Mouse (Mus musculus) fibroblast of lung, adult 2 months (primary cell): Measurements from ENCODE around the gene Ensa.
"Not testable (repeated sequence)": the region's sequence is repeated elsewhere in the genome, so short reads cannot be mapped to it uniquely, and the experiment has no call there.

Experiments used
- DNase-seq: peaks from one replicate; pipeline ENCODE4 v3.0.0-alpha.2; 2011; ENCODE audit warnings: low read depth

The Ensa gene

GRCm38 (mm10) chr3:95643097-95643496, 18.3 kb downstream of the Ensa start:
- DNase-seq = no peak

DNA sequence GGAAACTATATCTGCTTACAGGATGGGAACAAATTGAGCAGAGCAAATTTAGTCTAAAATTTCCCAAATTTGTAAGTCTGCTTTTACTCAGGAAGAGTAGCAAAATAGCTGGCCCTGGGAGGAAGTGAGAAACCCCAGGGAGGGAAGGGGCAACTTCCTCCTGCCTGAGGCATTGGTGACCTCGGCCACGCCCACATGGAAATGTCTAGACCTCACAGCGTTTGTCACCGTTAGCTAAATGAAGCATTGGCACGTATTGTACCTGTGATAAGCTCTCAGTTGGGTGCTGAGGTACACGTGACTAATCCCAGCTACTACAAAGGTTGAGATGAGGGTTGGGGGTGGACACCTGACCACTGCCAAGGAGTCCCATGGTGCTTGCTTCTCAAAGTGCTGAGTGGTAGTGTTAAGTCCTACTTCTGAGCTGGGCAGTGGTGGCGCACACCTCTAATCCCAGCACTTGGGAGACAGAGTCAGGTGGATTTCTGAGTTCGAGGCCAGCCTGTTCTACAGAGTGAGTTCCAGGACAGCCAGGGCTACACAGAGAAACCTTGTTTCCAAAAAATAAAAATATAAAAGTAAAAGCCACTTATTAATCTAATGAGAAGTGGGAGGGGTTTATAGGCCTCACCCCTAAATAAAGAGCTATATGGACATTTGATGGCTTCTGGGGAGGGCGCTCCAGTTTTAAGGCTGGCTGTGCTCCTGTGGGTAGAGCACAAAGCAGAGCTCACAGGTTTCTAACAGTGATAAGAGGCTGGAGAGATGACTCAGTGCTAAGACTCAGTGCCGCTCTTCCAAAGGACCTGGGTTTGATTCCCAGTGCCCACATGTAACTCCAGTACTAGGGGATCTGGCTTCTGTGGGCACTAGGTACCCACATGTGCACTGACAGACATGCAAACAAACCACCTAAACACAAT, 20.8 kb downstream of the Ensa start:
- DNase-seq = no peak

DNA sequence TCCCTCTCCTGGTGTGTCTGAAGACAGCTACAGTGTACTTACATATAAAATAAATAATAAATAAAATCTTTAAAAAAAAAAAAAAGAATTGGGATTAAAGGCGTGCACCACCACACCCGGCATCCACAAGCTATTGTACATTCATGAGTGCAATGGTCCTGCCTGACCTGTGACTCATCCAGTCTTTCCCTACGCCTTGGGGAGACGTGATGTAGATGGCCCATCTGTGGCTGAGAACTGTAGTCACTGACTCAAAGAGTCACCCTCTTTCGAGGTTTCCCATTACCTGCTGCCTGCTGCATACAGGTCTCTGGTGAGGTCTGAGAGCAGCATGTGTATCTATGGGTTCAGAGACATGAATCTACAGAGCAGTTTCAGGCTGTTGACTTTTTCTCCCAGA, 23.2 kb downstream of the Ensa start:
- no peak for DNase-seq

- DNase-seq = no peak
Measured at GRCm38 (mm10) chr3:95650276-95651032, 25.7 kb downstream of the Ensa start.

DNA sequence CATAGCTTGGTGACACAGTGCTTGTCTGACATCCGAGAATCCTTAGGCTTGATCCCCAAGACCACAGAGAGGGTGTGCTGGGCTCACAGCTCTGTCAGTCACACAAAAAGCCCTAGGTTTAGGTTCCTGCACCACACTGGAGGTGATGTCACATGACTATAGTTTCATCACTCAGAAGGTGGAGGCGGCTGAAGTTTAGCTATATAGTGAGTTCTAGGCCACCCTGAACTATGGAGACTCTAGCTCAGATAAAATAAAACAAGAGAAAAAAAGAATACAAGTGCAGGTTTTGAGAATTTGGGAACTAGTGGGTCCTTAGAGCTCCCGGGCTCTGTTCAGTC, 26.2 kb downstream of the Ensa start:
- DNase-seq = no peak

DNA sequence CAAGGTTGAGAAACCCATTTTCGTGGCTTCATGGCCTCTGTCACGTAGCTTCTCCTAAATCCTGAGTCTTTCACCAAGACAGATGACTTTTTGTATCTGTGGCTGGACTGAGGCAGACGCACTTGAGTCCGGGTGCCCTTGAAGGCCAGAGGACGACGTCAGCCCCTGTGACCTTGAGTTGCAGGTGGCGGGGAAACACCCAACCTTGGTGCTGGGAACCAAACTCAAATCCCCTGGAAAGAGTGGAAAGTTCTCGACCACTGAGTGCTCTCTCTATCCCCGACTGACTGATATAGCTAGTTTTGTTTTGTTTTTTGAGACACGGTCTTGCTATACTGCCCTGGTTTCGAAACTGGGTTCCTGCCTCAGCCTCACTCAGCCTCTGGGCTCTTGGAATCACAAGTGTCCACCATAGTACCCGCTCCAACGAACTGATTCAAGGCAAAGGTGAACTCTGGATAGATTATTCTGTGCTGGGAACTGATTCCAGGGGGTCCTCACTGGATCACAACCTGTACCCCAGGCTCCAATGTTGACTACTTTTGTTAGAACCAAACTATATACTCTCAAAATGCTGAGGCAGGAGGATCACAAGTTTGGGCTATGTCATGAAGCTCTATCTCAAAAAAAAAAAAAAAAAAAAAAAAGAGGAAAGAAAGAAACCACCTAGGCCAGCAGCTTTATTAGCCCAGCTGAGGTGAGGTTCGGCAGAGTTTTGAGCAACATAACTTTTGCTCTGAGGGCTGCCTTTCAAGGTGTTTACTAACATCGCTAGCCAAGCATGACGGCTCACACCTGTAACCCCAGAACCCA, 26.8 kb downstream of the Ensa start:
- no peak for DNase-seq

DNA sequence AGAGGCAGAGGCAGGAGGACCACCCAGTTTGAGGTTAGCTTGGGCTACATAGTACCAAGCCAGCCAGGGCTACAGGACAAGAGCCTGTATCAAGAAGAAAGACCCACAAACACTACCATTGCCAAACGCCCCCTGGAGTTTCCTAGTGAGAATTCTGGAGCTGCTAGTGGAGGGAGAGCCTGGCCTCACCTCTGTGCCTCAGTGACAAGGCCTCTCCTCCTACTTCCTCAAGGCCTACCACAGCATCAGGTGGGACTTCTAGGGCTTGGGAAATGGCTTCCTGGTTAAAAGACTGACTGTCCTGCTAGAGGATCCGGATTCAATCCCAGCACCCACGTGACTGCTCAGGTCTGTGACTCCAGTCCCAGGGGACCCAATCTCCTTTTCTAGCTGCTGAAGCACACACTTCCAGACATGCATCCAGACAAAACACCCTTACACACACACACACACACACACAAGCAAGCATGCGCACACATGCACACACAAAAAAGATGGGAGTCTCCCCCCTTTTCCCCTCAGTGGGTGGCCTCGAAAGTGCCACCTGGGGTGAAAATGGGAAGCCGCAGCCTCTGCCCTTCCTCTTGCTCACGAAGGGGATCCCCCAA, 27.5 kb downstream of the Ensa start:
- DNase-seq = no peak

DNA sequence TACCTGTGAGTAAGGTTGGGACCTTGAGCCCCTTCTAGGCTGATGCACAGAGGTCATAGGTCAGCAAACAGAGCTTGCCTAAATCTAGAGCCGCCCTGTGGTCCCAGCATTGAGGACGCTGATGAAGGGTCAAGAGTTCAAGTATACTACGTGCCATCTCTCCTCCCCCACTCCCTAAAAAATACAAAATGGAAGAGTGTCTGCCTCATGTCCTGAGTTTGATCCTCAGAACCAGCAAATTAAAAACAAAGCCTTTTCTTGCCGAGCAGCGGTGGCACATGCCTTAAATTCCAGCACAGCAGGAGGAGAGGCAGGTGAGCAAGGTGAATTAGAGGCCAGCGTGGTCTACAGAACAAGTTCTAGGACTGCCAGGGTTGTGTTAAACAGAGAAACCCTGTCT, 28.1 kb downstream of the Ensa start:
- no peak for DNase-seq

- no peak for DNase-seq
Measured at GRCm38 (mm10) chr3:95653473-95654034, 28.8 kb downstream of the Ensa start.

DNA sequence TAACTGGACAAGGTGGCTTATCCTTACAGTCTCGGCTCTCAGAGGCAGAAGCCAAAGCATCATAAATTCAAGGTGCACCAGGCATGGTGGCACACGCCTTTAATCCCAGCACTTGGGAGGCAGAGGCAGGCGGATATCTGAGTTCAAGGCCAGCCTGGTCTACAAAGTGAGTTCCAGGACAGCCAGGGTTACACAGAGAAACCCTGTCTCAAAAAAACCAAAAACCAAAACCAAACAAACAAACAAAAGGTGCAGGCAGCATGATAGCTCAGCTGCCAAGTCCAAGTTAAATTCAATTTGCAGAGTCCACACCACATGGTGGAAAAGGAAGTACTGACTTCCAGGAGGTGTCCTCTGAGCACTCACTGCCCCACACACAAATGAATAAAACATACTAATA, 29.6 kb downstream of the Ensa start:
- DNase-seq = not testable (repeated sequence)

DNA sequence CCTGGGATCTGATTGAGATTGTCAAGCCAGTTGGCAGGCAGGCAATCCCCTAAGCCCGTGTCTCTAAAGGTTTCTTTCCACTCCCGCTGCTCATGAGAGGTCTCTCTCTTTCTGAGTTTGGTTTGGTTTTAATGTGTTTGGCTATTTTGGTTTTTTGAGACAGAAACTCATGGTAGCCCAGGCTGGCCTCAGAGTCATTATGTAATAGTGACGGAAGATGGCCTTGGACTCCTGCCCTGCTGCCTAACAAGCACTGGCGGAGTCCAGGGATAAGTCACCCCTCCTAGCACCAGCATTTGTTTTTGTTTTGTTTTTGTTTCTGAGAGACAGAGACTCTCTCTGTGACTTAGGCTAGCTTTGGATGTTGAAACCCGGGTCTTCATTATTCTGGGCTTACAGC, 30.6 kb downstream of the Ensa start:
- DNase-seq = no peak

DNA sequence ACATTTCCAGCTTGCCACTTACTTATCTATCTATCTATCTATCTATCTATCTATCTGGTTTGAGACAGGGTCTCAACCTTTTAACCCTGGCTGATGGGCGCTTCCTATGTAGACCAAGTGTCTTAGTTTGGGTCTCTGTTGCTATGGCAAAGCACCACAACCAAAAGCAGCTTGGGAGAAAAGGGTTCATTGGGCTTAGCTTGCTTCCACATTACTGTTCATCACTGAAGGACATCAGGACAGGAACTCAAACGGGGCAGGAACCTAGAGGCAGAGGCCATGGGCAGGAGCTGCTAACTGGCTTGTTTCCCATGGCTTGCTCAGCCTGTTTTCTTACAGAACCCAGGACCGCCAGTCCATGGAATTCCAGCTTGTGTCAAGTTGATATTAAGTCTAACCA, 32.3 kb downstream of the Ensa start:
- no peak for DNase-seq

DNA sequence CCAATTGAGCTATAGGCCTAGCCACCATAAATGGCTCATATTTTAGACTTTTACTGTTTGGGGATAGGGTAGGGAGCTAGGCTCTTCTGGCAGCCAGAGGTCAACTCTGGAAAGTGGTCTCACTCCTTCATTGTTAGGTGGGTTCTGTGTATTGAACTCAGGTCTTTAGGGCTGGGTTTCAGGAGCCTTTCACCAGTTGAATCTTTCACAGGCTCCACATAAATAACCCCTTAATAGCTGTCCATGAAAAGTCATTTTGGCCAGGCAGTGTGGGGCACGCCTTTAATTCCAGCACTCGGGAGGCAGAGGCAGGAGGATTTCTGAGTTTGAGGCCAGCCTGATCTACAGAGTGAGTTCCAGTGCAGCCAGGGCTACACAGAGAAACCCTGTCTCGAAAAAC, 32.9 kb downstream of the Ensa start:
- no peak for DNase-seq

- DNase-seq = no peak
Measured at GRCm38 (mm10) chr3:95658236-95658867, 33.6 kb downstream of the Ensa start, which contains the start of gene Mcl1. Mcl1 (plus strand) TSS chr3:95658788.

- no peak for DNase-seq
Measured at GRCm38 (mm10) chr3:95658868-95659712, 34.3 kb downstream of the Ensa start.

GRCm38 (mm10) chr3:95659948-95660347, 35.2 kb downstream of the Ensa start:
- no peak for DNase-seq

- DNase-seq = no peak
Measured at GRCm38 (mm10) chr3:95660788-95661478, 36.1 kb downstream of the Ensa start.

- DNase-seq = no peak
Measured at GRCm38 (mm10) chr3:95661945-95662715, 37.3 kb downstream of the Ensa start.
